Mouse (Mus musculus): ENCODE results near the gene Rps11. TPM values are rescaled to one million over a fixed set of nuclear protein-coding genes. Genes with fewer than 3 reads are reported as not detected.

Gene Rps11
- polyA plus RNA-seq, 1 experiment from 2014 or later, result 1,608 TPM

DNA sequence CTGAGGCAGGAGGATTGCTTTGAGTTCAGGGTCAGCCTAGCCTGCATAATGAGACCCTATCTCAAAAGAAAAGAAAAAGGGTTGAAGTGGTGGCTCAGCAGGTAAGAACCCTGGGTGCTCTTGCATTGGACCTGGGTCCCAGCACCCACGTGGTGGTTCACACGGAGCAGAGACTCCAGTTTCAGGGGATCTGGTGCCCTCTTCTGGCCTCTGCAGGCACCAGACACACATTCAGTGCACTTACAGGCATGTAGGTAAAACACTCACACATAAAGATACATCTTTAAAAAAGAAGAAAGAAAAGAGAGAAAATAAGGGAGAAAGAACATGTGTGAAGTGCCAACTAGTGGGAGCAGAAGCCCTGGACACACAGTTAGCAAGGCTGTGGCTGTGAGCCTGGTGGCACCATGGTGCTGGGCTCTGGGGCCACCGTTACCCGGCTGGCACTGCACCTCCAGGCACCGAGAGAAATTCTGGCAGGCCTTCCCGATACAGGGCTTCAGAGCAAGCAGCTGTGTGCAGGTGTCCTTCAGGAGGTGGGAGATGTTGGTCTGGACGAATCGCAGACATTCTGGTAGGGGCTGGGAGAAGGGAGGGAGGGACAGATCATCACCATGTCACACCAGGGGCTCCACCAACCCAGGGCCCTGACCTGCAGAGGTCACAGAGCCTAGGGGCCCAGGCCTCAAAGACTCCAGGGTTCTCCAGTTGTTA is 9.4 kb upstream of the Rps11 start:
- H3K36me3 ChIP-seq (ENCODE audit: control insufficient read depth, insufficient read depth, low read length), result no peaks in the 10 kb centered on the region
- H3K4me2 ChIP-seq (ENCODE audit: low read depth, low read length), result no peak overlapping the region
- no peak overlapping the region for H3K27ac ChIP-seq (replicated peaks; ENCODE audit: low read depth, low read length)
- no peak overlapping the region for H3K4me3 ChIP-seq (ENCODE audit: low read depth, low read length)
- DNase-seq (ENCODE audit: low spot score), result no peak
- no peaks in the 10 kb centered on the region for H3K9me3 ChIP-seq (ENCODE audit: control insufficient read depth, low read length)
- H3K4me1 ChIP-seq (ENCODE audit: control insufficient read depth, insufficient read depth, low read length), result peaks cover 9% of the 10 kb centered on the region; the same call in 1 of the 2 replicates
- no peak overlapping the region for H3K9ac ChIP-seq (ENCODE audit: low read depth, low read length)
- WGBS, result 73% methylated on average over 8 of the region's 8 CpGs
- ATAC-seq (ENCODE audit: low read depth), result no peak
- no peaks in the 10 kb centered on the region for H3K27me3 ChIP-seq (replicated peaks; ENCODE audit: control insufficient read depth, insufficient read depth, low read length)

GRCm38 (mm10) chr7:45131850-45132249 is 7.6 kb upstream of the Rps11 start:
- Histone ChIP-seq H3K27ac (replicated peaks; ENCODE audit: low read depth, low read length) (no peak overlapping the region), H3K9me3 (ENCODE audit: control insufficient read depth, low read length) (no peaks in the 10 kb centered on the region), H3K4me1 (ENCODE audit: control insufficient read depth, insufficient read depth, low read length) (peaks cover 14% of the 10 kb centered on the region), H3K4me3 (ENCODE audit: low read depth, low read length) (no peak overlapping the region), H3K27me3 (replicated peaks; ENCODE audit: control insufficient read depth, insufficient read depth, low read length) (no peaks in the 10 kb centered on the region), H3K36me3 (ENCODE audit: control insufficient read depth, insufficient read depth, low read length) (peaks cover 8% of the 10 kb centered on the region), H3K9ac (ENCODE audit: low read depth, low read length) (no peak overlapping the region), H3K4me2 (ENCODE audit: low read depth, low read length) (no peak overlapping the region)
- 77% methylated on average over 9 of the region's 11 CpGs for WGBS
- DNase-seq (ENCODE audit: low spot score) (no peak), ATAC-seq (ENCODE audit: low read depth) (no peak)

DNA sequence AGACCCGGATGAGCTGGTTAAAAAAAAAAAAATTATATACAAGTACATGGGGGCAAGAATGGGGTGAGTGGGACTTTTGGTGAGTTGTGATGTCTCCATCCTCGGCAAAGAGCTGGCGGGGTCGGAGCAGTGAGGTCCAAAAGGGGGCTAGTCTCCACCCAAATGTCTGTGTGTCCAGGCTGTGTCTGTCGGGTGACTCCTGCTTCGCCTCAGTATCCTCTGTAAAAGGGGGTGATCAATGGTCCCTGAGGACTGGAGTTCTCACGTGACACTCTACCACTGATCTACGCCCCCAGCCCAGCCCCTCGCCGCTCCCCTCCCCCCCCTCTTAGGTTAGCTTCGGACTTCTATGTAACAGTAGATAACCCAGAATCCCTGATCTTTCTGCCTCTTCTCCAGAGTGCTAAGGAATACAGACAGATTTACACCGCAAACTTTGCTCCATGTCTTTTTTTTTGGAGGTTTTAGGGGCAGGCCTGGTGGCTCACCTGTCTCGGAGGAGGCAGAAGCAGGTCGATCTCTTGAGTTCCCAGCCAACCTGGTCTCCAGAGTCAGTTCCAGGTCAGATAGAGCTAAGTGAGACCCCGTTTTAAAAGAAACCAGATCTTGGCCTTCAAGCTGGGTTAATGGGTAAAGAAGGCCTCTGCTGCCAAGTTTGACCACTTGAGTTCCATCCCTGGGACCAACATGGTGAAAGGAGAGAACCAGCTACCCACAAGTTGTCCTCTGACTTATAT is 5.7 kb upstream of the Rps11 start:
- peak overlapping the region; percentile 68 for H3K9ac ChIP-seq (ENCODE audit: low read depth, low read length)
- 54% methylated on average over 15 of the region's 15 CpGs for WGBS
- ATAC-seq (ENCODE audit: low read depth), result no peak
- H3K36me3 ChIP-seq (ENCODE audit: control insufficient read depth, insufficient read depth, low read length), result peaks cover 27% of the 10 kb centered on the region
- H3K4me2 ChIP-seq (ENCODE audit: low read depth, low read length), result peak overlapping the region; percentile 61
- H3K4me3 ChIP-seq (ENCODE audit: low read depth, low read length), result peak overlapping the region; percentile 48
- peak overlapping the region; percentile 89 for H3K27ac ChIP-seq (replicated peaks; ENCODE audit: low read depth, low read length)
- no peak for DNase-seq (ENCODE audit: low spot score)
- no peaks in the 10 kb centered on the region for H3K27me3 ChIP-seq (replicated peaks; ENCODE audit: control insufficient read depth, insufficient read depth, low read length)
- no peaks in the 10 kb centered on the region for H3K9me3 ChIP-seq (ENCODE audit: control insufficient read depth, low read length)
- H3K4me1 ChIP-seq (ENCODE audit: control insufficient read depth, insufficient read depth, low read length), result peaks cover 14% of the 10 kb centered on the region

DNA sequence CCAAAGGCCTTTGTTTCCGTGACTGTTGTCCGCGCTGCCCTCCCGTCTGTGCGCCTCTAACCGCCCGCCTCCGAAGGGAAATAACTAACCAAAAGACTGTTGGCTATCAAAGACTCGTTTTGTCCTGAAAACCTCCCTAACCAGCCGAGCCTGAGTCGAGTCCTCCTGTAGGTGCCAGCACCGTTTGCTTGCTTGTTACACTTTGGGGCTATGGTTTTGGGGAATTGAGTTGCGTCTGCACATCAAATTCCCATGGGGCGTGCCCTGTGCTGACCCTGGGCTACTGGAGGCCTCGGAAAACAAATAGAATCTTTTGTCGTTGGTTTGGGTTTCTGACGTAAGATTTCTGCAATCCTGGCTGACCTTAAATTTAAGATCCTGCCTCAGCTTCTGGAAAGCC is 5.1 kb upstream of the Rps11 start:
- no peaks in the 10 kb centered on the region for H3K9me3 ChIP-seq (ENCODE audit: control insufficient read depth, low read length)
- no peak; the same call in 1 of the 2 replicates for ATAC-seq (ENCODE audit: low read depth)
- H3K27ac ChIP-seq (replicated peaks; ENCODE audit: low read depth, low read length), result peak overlapping the region; percentile 89
- whole genome bisulfite sequencing, result 2% methylated on average over 15 of the region's 17 CpGs
- H3K9ac ChIP-seq (ENCODE audit: low read depth, low read length), result peak overlapping the region; percentile 68
- no peaks in the 10 kb centered on the region for H3K27me3 ChIP-seq (replicated peaks; ENCODE audit: control insufficient read depth, insufficient read depth, low read length)
- H3K4me2 ChIP-seq (ENCODE audit: low read depth, low read length), result peak overlapping the region; percentile 61
- no peak for DNase-seq (ENCODE audit: low spot score)
- peaks cover 31% of the 10 kb centered on the region for H3K36me3 ChIP-seq (ENCODE audit: control insufficient read depth, insufficient read depth, low read length)
- H3K4me3 ChIP-seq (ENCODE audit: low read depth, low read length), result peak overlapping the region; percentile 48
- H3K4me1 ChIP-seq (ENCODE audit: control insufficient read depth, insufficient read depth, low read length), result peaks cover 18% of the 10 kb centered on the region

- Histone ChIP-seq H3K4me1 (ENCODE audit: control insufficient read depth, insufficient read depth, low read length) (peaks cover 18% of the 10 kb centered on the region), H3K36me3 (ENCODE audit: control insufficient read depth, insufficient read depth, low read length) (peaks cover 31% of the 10 kb centered on the region), H3K9me3 (ENCODE audit: control insufficient read depth, low read length) (no peaks in the 10 kb centered on the region), H3K4me3 (ENCODE audit: low read depth, low read length) (peak within 1 kb of the TSS; percentile 70), H3K9ac (ENCODE audit: low read depth, low read length) (peak within 1 kb of the TSS; percentile 99), H3K4me2 (ENCODE audit: low read depth, low read length) (peak within 1 kb of the TSS; percentile 95), H3K27me3 (replicated peaks; ENCODE audit: control insufficient read depth, insufficient read depth, low read length) (no peaks in the 10 kb centered on the region), H3K27ac (replicated peaks; ENCODE audit: low read depth, low read length) (peak within 1 kb of the TSS; percentile 92)
- ATAC-seq (ENCODE audit: low read depth) (peak; percentile 95), DNase-seq (ENCODE audit: low spot score) (peak; percentile 100)
- 1% methylated on average over 40 of the region's 48 CpGs for WGBS
These were observed 4.5 kb upstream of the Rps11 start, which contains the start of gene Rpl13a for GRCm38 (mm10) chr7:45128624-45129246. TSS of gene Rpl13a (minus strand) at chr7:45128761.

GRCm38 (mm10) chr7:45127700-45128224 is 3.5 kb upstream of the Rps11 start:
- Histone ChIP-seq H3K4me2 (ENCODE audit: low read depth, low read length) (peak overlapping the region; percentile 95), H3K27me3 (replicated peaks; ENCODE audit: control insufficient read depth, insufficient read depth, low read length) (no peaks in the 10 kb centered on the region), H3K4me1 (ENCODE audit: control insufficient read depth, insufficient read depth, low read length) (peaks cover 23% of the 10 kb centered on the region), H3K27ac (replicated peaks; ENCODE audit: low read depth, low read length) (peak overlapping the region; percentile 92), H3K4me3 (ENCODE audit: low read depth, low read length) (peak overlapping the region; percentile 70), H3K9ac (ENCODE audit: low read depth, low read length) (peak overlapping the region; percentile 99), H3K9me3 (ENCODE audit: control insufficient read depth, low read length) (no peaks in the 10 kb centered on the region), H3K36me3 (ENCODE audit: control insufficient read depth, insufficient read depth, low read length) (peaks cover 36% of the 10 kb centered on the region)
- WGBS, result 2% methylated on average over 6 of the region's 6 CpGs
- DNase-seq (ENCODE audit: low spot score), result no peak
- ATAC-seq (ENCODE audit: low read depth), result no peak

- H3K4me3 ChIP-seq (ENCODE audit: low read depth, low read length), result peak overlapping the region; percentile 70
- no peaks in the 10 kb centered on the region for H3K27me3 ChIP-seq (replicated peaks; ENCODE audit: control insufficient read depth, insufficient read depth, low read length)
- DNase-seq (ENCODE audit: low spot score) (no peak), ATAC-seq (ENCODE audit: low read depth) (no peak)
- WGBS, result 43% methylated on average over 21 of the region's 21 CpGs
- peak overlapping the region; percentile 95 for H3K4me2 ChIP-seq (ENCODE audit: low read depth, low read length)
- peaks cover 43% of the 10 kb centered on the region for H3K36me3 ChIP-seq (ENCODE audit: control insufficient read depth, insufficient read depth, low read length)
- peaks cover 26% of the 10 kb centered on the region for H3K4me1 ChIP-seq (ENCODE audit: control insufficient read depth, insufficient read depth, low read length)
- peak overlapping the region; percentile 99 for H3K9ac ChIP-seq (ENCODE audit: low read depth, low read length)
- H3K27ac ChIP-seq (replicated peaks; ENCODE audit: low read depth, low read length), result peak overlapping the region; percentile 92
- H3K9me3 ChIP-seq (ENCODE audit: control insufficient read depth, low read length), result no peaks in the 10 kb centered on the region
These were observed 2.8 kb upstream of the Rps11 start for GRCm38 (mm10) chr7:45126844-45127699.
